In the genomic region with DNA sequence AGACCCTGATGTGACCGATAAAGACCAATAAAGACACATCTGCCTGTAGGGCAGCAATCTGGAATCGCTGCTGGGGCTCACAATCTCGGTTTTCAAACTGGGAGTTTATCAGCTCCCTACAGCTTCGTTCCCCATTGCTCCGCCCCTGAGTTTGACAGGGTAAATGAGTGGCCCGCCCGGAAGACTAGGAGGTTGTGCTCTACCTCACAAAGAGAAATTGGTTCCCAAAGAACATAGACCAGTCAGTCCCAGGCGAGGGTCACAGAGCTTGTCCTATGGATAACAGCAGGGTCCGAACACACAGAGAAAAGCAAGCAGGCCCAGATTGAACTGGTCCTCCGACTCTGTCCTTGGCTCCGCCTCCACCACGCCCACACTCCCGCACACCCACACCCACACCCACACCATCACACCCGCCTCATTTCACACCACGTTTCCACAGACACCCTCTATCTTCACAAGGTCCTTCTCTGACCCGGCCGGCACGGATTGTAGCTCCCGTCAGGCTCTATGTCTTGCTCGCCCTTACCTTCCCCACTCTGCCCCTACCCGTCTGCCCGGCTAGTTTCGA, we compare ENCODE assay signal across 9 mouse cellular contexts. TPM values are rescaled to one million over a fixed set of nuclear protein-coding genes. Genes with fewer than 3 reads are reported as not detected.
DNase-seq lines count a peak whose midpoint lies in the region; ATAC-seq and TF ChIP-seq lines count a peak whose summit lies in the region.
"Had no signal": no experiment of that assay in that cellular context is flagged by ENCODE, and none has a peak within 500 bp of the region (broad histone marks: within the 10 kb centered on the region; RNA-seq: fewer than 3 reads in every experiment).

No protein-coding gene starts in this region.

- no peak for TF ChIP-seq CTCF in embryonic fibroblast, embryonic 13.5 days (IDR thresholded peaks at IDR 0.05; ENCODE audit: borderline replicate concordance, insufficient read depth, low read length)

- H3K4me1 ChIP-seq in embryonic fibroblast, embryonic 13.5 days (ENCODE audit: control insufficient read depth, insufficient read depth, low read length), result peaks cover 4% of the 10 kb centered on the region; the same call in 1 of the 2 replicates
- H3K4me1 ChIP-seq in stomach, embryonic 16.5 days (ENCODE audit: control insufficient read depth, insufficient read depth, low read length), result peaks cover 14% of the 10 kb centered on the region

- peak; percentile 61 for TF ChIP-seq POLR2A in embryonic fibroblast, embryonic 13.5 days (IDR thresholded peaks at IDR 0.05; ENCODE audit: low read depth, low read length)

- 0 out of 2 replicates have a peak overlapping the region, but pooled peaks have one; percentile 19 for H3K27ac ChIP-seq in embryonic fibroblast, embryonic 13.5 days (ENCODE audit: insufficient read depth, low read length)
- H3K27ac ChIP-seq in stomach, embryonic 16.5 days (ENCODE audit: low read length), result peak overlapping the region; percentile 56

- H3K36me3 ChIP-seq in stomach, embryonic 16.5 days (ENCODE audit: control insufficient read depth, insufficient read depth, low read length), result no peaks in the 10 kb centered on the region

- DNase-seq in ovary, postnatal 36 days (ENCODE audit: low spot score), result peak; percentile 76
- DNase-seq in ovary, adult 18-20 months (ENCODE audit: low spot score), result no peak
- peak; percentile 78 for DNase-seq in T-cell, adult 2 months (ENCODE audit: low spot score)
- peak; percentile 79 for DNase-seq in heart, postnatal 4 days
- DNase-seq in left cerebral cortex, postnatal 14 days (ENCODE audit: low spot score in 2 of 2), result peak; percentile 58 to 59

- peak; percentile 75 for ATAC-seq in megakaryocyte-erythroid progenitor cell, adult 5-6 weeks (replicated peaks; ENCODE audit: low FRiP score, low TSS enrichment, poor library complexity, severe bottlenecking)
- ATAC-seq in stomach, embryonic 16.5 days (ENCODE audit: insufficient read depth, low FRiP score), result peak; percentile 91

- no peaks in the 10 kb centered on the region for H3K27me3 ChIP-seq in stomach, embryonic 16.5 days (ENCODE audit: control insufficient read depth, insufficient read depth, low read length)

- peak overlapping the region; percentile 70 for H3K9ac ChIP-seq in stomach, embryonic 16.5 days (ENCODE audit: low read length)

- intact Hi-C loops in left cerebral cortex, postnatal 14 days (cut with DNase I), result loop anchor here (10.0 kb wide), 1 partner anchor 141 kb away; no protein-coding TSS in a partner anchor

- under 1% methylated on average over 23 of the region's 23 CpGs for WGBS in stomach, embryonic 16.5 days

- peak overlapping the region; percentile 64 for H3K4me2 ChIP-seq in stomach, embryonic 16.5 days (ENCODE audit: low read depth, low read length)

- peak overlapping the region; percentile 84 for H3K4me3 ChIP-seq in embryonic fibroblast, embryonic 13.5 days (ENCODE audit: insufficient read depth, low read length)
- H3K4me3 ChIP-seq in stomach, embryonic 16.5 days (replicated peaks; ENCODE audit: low read length), result peak overlapping the region; percentile 77

- H3K9me3 ChIP-seq in stomach, embryonic 16.5 days (replicated peaks; ENCODE audit: control insufficient read depth, low read length), result no peaks in the 10 kb centered on the region

RNA-seq across cellular contexts. Expression of gene Cep55, which starts 0.6 kb away (rescaled TPM):
- polyA plus RNA-seq in embryonic fibroblast, embryonic 13.5 days (2011; ENCODE audit: insufficient read length, low read depth, missing spikeins), result 17.4 and 24.0 TPM in 2 replicates
- 10 to 100 TPM; 18.5 to 20.3 TPM for total RNA-seq in heart, postnatal 4 days (2021)
- under 1 TPM; 0.57 to 0.66 TPM for total RNA-seq in left cerebral cortex, postnatal 14 days (2021)
- 3.9 and 4.6 TPM in 2 replicates for total RNA-seq in megakaryocyte-erythroid progenitor cell, adult 5-6 weeks (2014; fragmentation: Nextera tagmentation)
- total RNA-seq in megakaryocyte-erythroid progenitor cell, adult 5-6 weeks (2017), result 4.7 and 8.2 TPM in 2 replicates
- polyA plus RNA-seq in stomach, embryonic 16.5 days (2015; fragmentation: Nextera tagmentation; extraction: Ambion mirVana), result 23.0 and 25.7 TPM in 2 replicates
- total RNA-seq: gastrocnemius, adult 8-10 months had no signal

RNA-seq across cellular contexts. Expression of gene Myof, which starts 10.9 kb away (rescaled TPM):
- 228 and 282 TPM in 2 replicates for polyA plus RNA-seq in embryonic fibroblast, embryonic 13.5 days (2011; ENCODE audit: insufficient read length, low read depth, missing spikeins)
- total RNA-seq in heart, postnatal 4 days (2021), result 10 to 100 TPM; 15.5 to 16.4 TPM
- 1 to 10 TPM; 5.9 to 6.4 TPM for total RNA-seq in left cerebral cortex, postnatal 14 days (2021)
- not detected in 2 replicates for total RNA-seq in megakaryocyte-erythroid progenitor cell, adult 5-6 weeks (2014; fragmentation: Nextera tagmentation)
- 0.23 and 0.53 TPM in 2 replicates for total RNA-seq in megakaryocyte-erythroid progenitor cell, adult 5-6 weeks (2017)
- 22.5 and 23.3 TPM in 2 replicates for polyA plus RNA-seq in stomach, embryonic 16.5 days (2015; fragmentation: Nextera tagmentation; extraction: Ambion mirVana)

RNA-seq across cellular contexts. Expression of gene Ffar4, which starts 42.6 kb away (rescaled TPM):
- polyA plus RNA-seq in embryonic fibroblast, embryonic 13.5 days (2011; ENCODE audit: insufficient read length, low read depth, missing spikeins), result not detected in 2 replicates
- total RNA-seq in heart, postnatal 4 days (2021), result under 1 TPM in 1 of 2 experiments, not detected in 1; 0.38 TPM
- total RNA-seq in left cerebral cortex, postnatal 14 days (2021), result not detected
- total RNA-seq in megakaryocyte-erythroid progenitor cell, adult 5-6 weeks (2014; fragmentation: Nextera tagmentation), result not detected in 2 replicates
- total RNA-seq in megakaryocyte-erythroid progenitor cell, adult 5-6 weeks (2017), result not detected in 2 replicates
- 5.3 and 6.2 TPM in 2 replicates for polyA plus RNA-seq in stomach, embryonic 16.5 days (2015; fragmentation: Nextera tagmentation; extraction: Ambion mirVana)

Comparison
In these comparisons a context has a peak if more than half of its experiments do, and no peak if none do; other contexts are left out.
1. RNA of gene Myof, which starts 10.9 kb away (total RNA-seq): 15.5 to 16.4 TPM in heart, postnatal 4 days and 5.9 to 6.4 TPM in left cerebral cortex, postnatal 14 days; 0.23 to 0.53 TPM in megakaryocyte-erythroid progenitor cell, adult 5-6 weeks; every median in the first group is over 4 times any median in the second.